Mouse (Mus musculus) duodenum, adult 2 months (tissue): Measurements from ENCODE around the gene Ubap2. TPM values are rescaled to one million over a fixed set of nuclear protein-coding genes. Genes with fewer than 3 reads are reported as not detected.

ENCODE experiments used
- polyA plus RNA-seq: library from polyadenylated mRNA; depleted of rRNA; stranded (reverse); fragments of >200 nt; gene quantifications from 2 replicates; pipeline ENCODE4 v1.2.3, GENCODE M21; 2012; ENCODE audit warnings: low replicate concordance; rRNA removed

Gene Ubap2
- polyA plus RNA-seq: 77.9 and 166 TPM in 2 replicates

DNA sequence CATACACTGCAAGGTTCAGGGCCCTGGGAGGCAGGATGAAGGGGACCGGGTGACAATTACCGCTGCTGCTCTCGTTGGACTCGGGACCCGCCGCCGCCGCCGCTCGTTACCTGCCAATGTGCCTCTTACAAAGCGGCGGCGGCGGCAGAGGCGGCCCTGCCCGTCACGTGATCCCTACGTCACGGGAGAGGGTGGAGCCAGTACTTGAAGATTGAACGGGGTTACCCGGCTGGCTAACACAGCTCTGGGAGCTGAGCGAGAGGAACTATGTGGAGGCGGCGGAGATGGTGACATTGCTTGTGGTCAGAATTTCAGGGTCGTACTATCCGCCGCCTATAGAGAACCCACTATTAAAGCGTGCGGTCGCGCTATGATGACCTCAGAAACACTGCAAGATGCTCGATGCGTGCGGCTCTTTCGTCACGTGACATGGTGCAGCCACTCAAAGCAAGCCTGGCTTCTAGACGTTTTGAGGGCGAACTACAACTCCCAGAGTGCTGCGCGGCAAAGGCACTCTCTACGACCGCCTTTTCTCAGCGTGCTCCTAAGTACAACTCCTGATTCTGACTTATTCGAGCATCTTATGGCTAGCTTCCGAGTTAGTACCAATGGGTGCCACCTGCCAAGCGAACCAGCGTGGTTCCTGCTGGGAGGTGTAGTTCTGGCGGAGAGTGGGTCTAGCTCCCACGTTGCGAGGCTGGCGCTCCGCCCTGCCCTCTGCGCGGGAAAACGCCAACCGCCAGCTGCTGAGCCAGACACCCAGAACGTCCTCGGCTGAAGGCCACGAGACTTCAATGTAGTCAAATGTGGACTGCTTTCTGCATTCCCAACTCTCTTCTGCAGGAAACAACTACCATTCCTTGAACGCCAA lies at the start of gene Ubap2:
Gene Ubap2 (minus strand): TSS at position 165 of the 871 bp plus-strand sequence.

DNA sequence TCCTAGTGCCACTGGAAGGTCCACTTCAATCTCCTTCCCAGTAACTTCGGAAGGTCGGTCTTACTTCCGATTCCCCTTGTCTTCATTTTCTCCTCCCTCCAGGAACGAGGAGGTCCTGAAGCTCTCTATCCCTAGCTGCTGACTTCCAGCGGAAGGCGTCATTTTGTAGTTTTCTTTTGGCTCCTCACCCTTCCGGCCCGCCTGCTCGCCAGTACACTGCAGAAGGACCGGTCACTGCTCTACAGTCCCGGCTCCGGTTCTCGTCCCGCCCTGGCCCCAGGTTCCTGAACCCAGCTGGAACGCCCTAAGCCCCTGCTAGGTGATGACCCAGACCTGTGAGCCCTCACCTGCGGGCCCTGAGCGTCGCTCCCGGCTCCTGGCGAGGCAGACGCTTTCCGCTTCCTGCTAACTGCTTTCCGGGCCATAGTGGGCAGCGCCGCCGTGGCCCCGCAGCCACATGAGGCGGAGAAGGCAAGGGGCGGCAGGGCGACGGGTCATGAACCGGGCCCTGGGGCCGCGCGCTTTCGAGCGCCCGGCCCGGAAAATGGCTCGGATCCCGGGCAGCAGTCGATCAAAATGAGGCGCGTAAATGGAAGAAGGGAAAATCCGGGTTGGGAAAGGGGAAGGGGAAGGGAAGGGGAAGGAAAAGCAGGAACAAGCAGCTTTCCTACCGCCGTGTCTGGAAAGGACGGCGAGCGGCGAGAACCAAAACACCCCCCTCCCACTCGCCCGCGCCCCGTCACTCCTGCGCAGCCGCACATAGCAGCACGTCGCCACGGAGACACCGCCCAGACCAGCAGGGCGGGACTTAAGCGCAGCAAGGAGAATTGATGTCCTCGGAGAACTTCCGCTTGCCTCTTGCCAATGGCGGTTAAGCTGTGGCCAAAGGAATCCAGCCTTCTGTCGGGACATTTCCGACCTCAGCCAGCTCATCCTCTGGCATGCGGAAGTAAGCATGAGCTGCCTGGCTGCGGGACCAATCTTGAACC lies 39.5 kb upstream of the Ubap2 start, which contains the start of gene Dcaf12:
Gene Dcaf12 (minus strand): TSS at position 749 of the 989 bp plus-strand sequence.

Other genes starting within 250 kb of the Ubap2 start
- gene Aqp7, start 227.0 kb downstream of the Ubap2 start, polyA plus RNA-seq: 4.9 and 14.7 TPM in 2 replicates
- 68.6 and 144 TPM in 2 replicates for gene Aqp3, start 177.0 kb downstream of the Ubap2 start, polyA plus RNA-seq
- gene Nol6, start 150.7 kb downstream of the Ubap2 start, polyA plus RNA-seq: 15.4 and 23.4 TPM in 2 replicates
- 17.5 and 26.3 TPM in 2 replicates for gene Ube2r2, start 139.4 kb downstream of the Ubap2 start, polyA plus RNA-seq
- gene Dcaf12, start 39.7 kb upstream of the Ubap2 start, polyA plus RNA-seq: 11.7 and 20.3 TPM in 2 replicates
- gene Ubap1, start 73.9 kb upstream of the Ubap2 start, polyA plus RNA-seq: 15.5 and 20.7 TPM in 2 replicates
- 0.70 and 1.2 TPM in 2 replicates for gene Kif24, start 189.7 kb upstream of the Ubap2 start, polyA plus RNA-seq
- gene Nudt2, start 190.0 kb upstream of the Ubap2 start, polyA plus RNA-seq: 4.2 and 5.5 TPM in 2 replicates
- gene AI464131, start 227.9 kb upstream of the Ubap2 start, polyA plus RNA-seq: 6.8 and 8.2 TPM in 2 replicates
- gene 1110017D15Rik, start 242.2 kb upstream of the Ubap2 start, polyA plus RNA-seq: not detected in 2 replicates